ENCODE assay signal across 9 mouse cellular contexts in genomic region chr9:42944536-42945006, GRCm38 (mm10). TPM values are rescaled to one million over a fixed set of nuclear protein-coding genes. Genes with fewer than 3 reads are reported as not detected.
A peak's percentile ranks its signal among the peaks of the same experiment; 100 is the strongest.
DNase-seq lines count a peak whose midpoint lies in the region; ATAC-seq and TF ChIP-seq lines count a peak whose summit lies in the region.
"Had no signal": no experiment of that assay in that cellular context is flagged by ENCODE, and none has a peak within 500 bp of the region (broad histone marks: within the 10 kb centered on the region; RNA-seq: fewer than 3 reads in every experiment).

No protein-coding gene starts in this region.

- peak overlapping the region; percentile 100 for H3K4me2 ChIP-seq in lung, embryonic 16.5 days (ENCODE audit: low read depth, low read length)

- H3K9ac ChIP-seq in MEL (ENCODE audit: control insufficient read depth, low read depth, low read length, poor library complexity, severe bottlenecking), result peak overlapping the region; percentile 91
- H3K9ac ChIP-seq in lung, embryonic 16.5 days (ENCODE audit: low read length), result peak overlapping the region; percentile 81

- H3K4me3 ChIP-seq in MEL (ENCODE audit: control insufficient read depth in 1 of 2, insufficient read depth in 1 of 2, low read depth in 2 of 2, low read length in 2 of 2), result peak overlapping the region; percentile 59 to 70
- peak overlapping the region; percentile 57 for H3K4me3 ChIP-seq in cerebellum, adult 2 months (replicated peaks; ENCODE audit: insufficient read depth, low read depth, low read length)
- peak overlapping the region; percentile 77 for H3K4me3 ChIP-seq in lung, embryonic 16.5 days (ENCODE audit: low read length)

- H3K27ac ChIP-seq in MEL (ENCODE audit: control insufficient read depth, low read depth, low read length), result peak overlapping the region; percentile 73
- no peak overlapping the region for H3K27ac ChIP-seq in cerebellum, adult 2 months (ENCODE audit: insufficient read depth, low read length)
- H3K27ac ChIP-seq in lung, embryonic 16.5 days (ENCODE audit: low read length), result no peak overlapping the region
- H3K27ac ChIP-seq: macrophage had no signal

- TF ChIP-seq EP300 in MEL (IDR thresholded peaks at IDR 0.05; ENCODE audit: low read depth in 1 of 2, low read length in 2 of 2), result no peak

- peak; percentile 58 to 93 (median 83) for TF ChIP-seq CTCF in MEL (IDR thresholded peaks at IDR 0.05 in 2 of 3, conservative IDR thresholded peaks at IDR 0.05 in 1 of 3; ENCODE audit: control insufficient read depth in 1 of 3, insufficient read depth in 1 of 3, low read depth in 2 of 3, low read length in 3 of 3, poor library complexity in 1 of 3, severe bottlenecking in 1 of 3)
- peak; percentile 90 for TF ChIP-seq CTCF in cerebellum, adult 2 months (IDR thresholded peaks at IDR 0.05; ENCODE audit: borderline replicate concordance, insufficient read depth, low read depth, low read length)

- TF ChIP-seq RAD21 in MEL (IDR thresholded peaks at IDR 0.05; ENCODE audit: low read depth, low read length), result peak; percentile 86

- TF ChIP-seq POLR2A in MEL (IDR thresholded peaks at IDR 0.05; ENCODE audit: control insufficient read depth in 1 of 2, insufficient read depth in 1 of 2, low read depth in 1 of 2, low read length in 2 of 2, poor library complexity in 1 of 2), result no peak
- TF ChIP-seq POLR2A in cerebellum, adult 2 months (IDR thresholded peaks at IDR 0.05; ENCODE audit: borderline replicate concordance, insufficient read depth, low read length), result no peak

- H3K9me3 ChIP-seq in MEL (replicated peaks; ENCODE audit: insufficient read depth, low read length), result no peaks in the 10 kb centered on the region
- no peaks in the 10 kb centered on the region for H3K9me3 ChIP-seq in lung, embryonic 16.5 days (ENCODE audit: control insufficient read depth, low read length)

- H3K27me3 ChIP-seq in MEL (ENCODE audit: control insufficient read depth in 1 of 2, insufficient read depth in 2 of 2, low read length in 2 of 2), result no peaks in the 10 kb centered on the region; a peak in 1 of 4 replicates
- peaks cover 2% of the 10 kb centered on the region; the same call in 1 of the 2 replicates for H3K27me3 ChIP-seq in cerebellum, adult 2 months (ENCODE audit: control insufficient read depth, insufficient read depth, low read length)
- H3K27me3 ChIP-seq in lung, embryonic 16.5 days (ENCODE audit: control insufficient read depth, insufficient read depth, low read depth, low read length), result peaks cover 4% of the 10 kb centered on the region; the same call in 1 of the 2 replicates

- WGBS in cerebellum, adult 2 months, result 2% methylated on average over 52 of the region's 52 CpGs
- WGBS in lung, embryonic 16.5 days, result under 1% methylated on average over 47 of the region's 52 CpGs

- ATAC-seq in hematopoietic stem cell, adult 5-6 weeks (replicated peaks in 1 of 2; ENCODE audit: insufficient read depth in 1 of 2, low FRiP score in 2 of 2, low TSS enrichment in 1 of 2, low read depth in 1 of 2, poor library complexity in 2 of 2, severe bottlenecking in 2 of 2), result peak; percentile 56 to 67
- peak; percentile 92 for ATAC-seq in lung, embryonic 16.5 days (ENCODE audit: low read depth)

- peaks cover 0 to 9% of the 10 kb centered on the region in 2 experiments; a peak in 2 of 4 replicates for H3K4me1 ChIP-seq in MEL (ENCODE audit: control insufficient read depth in 1 of 2, insufficient read depth in 2 of 2, low read length in 2 of 2)
- H3K4me1 ChIP-seq in cerebellum, adult 2 months (ENCODE audit: control insufficient read depth, insufficient read depth, low read length), result 0 out of 2 replicates have a peak, but pooled peaks cover 3% of the 10 kb centered on the region
- H3K4me1 ChIP-seq in lung, embryonic 16.5 days (replicated peaks; ENCODE audit: control insufficient read depth, insufficient read depth, low read length), result peaks cover 19% of the 10 kb centered on the region

- peaks cover 0 to 8% of the 10 kb centered on the region in 2 experiments; a peak in 2 of 4 replicates for H3K36me3 ChIP-seq in MEL (ENCODE audit: control insufficient read depth in 1 of 2, insufficient read depth in 2 of 2, low read length in 2 of 2)
- no peaks in the 10 kb centered on the region for H3K36me3 ChIP-seq in lung, embryonic 16.5 days (ENCODE audit: control insufficient read depth, insufficient read depth, low read length)

- DNase-seq in MEL (ENCODE audit: low read depth, low spot score), result peak; percentile 86
- DNase-seq in cerebellum, adult 2 months, result peak; percentile 77 to 87
- DNase-seq in forelimb bud, embryonic 11.5 days (ENCODE audit: low read depth, low spot score), result peak; percentile 89
- DNase-seq in layer of hippocampus, adult 9-10 months (ENCODE audit: low spot score), result peak; percentile 53
- DNase-seq in ovary, postnatal 10 days (ENCODE audit: low spot score), result peak; percentile 71
- peak; percentile 46 for DNase-seq in thymus, postnatal 0 days (ENCODE audit: low spot score)

- H3K79me2 ChIP-seq in MEL (ENCODE audit: control insufficient read depth, insufficient read depth, low read length, poor library complexity), result peaks cover 2% of the 10 kb centered on the region; the same call in 1 of the 2 replicates

TF ChIP-seq in MEL, 35 proteins besides CTCF, POLR2A, EP300 and RAD21:
- TF ChIP-seq E2F4 (IDR thresholded peaks at IDR 0.05; ENCODE audit: borderline replicate concordance, low read depth, low read length) (no peak), JUND (IDR thresholded peaks at IDR 0.05; ENCODE audit: low read depth, low read length) (no peak), MAZ (IDR thresholded peaks at IDR 0.05; ENCODE audit: low read depth, low read length) (0 out of 2 replicates have a peak, but pooled peaks have one; percentile 41), USF2 (IDR thresholded peaks at IDR 0.05; ENCODE audit: borderline replicate concordance in 1 of 2, insufficient read depth in 1 of 2, low read depth in 1 of 2, low read length in 2 of 2) (no peak), ZC3H11A (IDR thresholded peaks at IDR 0.05; ENCODE audit: low read depth, low read length) (peak; percentile 75), SMC3 (IDR thresholded peaks at IDR 0.05; ENCODE audit: low read depth, low read length) (peak; percentile 86)

RNA-seq across cellular contexts. Expression of gene Grik4, which starts 0.3 kb away (rescaled TPM):
- not detected in 2 replicates for total RNA-seq in MEL (2012; rRNA removed)
- polyA plus RNA-seq in MEL (2012; ENCODE audit: insufficient read depth in 1 of 2, insufficient read length in 2 of 2, low read depth in 1 of 2, low replicate concordance in 2 of 2, missing spikeins in 1 of 2), result under 1 TPM in 1 of 2 experiments, not detected in 1; 0.17 TPM
- 8.4 and 10.5 TPM in 2 replicates for polyA plus RNA-seq in cerebellum, adult 2 months (2012; rRNA removed)
- total RNA-seq in hematopoietic stem cell, adult 5-6 weeks (2017), result not detected in 2 replicates
- 1.5 and 2.3 TPM in 2 replicates for polyA plus RNA-seq in lung, embryonic 16.5 days (2015; fragmentation: Nextera tagmentation; extraction: Ambion mirVana)
- 0.10 and 0.13 TPM in 2 replicates for polyA plus RNA-seq in thymus, postnatal 0 days (2015; fragmentation: Nextera tagmentation; extraction: Ambion mirVana)
- polyA plus RNA-seq: macrophage had no signal
